Mouse (Mus musculus): Measurements from ENCODE around the gene Ankrd33b. TPM values are rescaled to one million over a fixed set of nuclear protein-coding genes. Genes with fewer than 3 reads are reported as not detected.

Ankrd33b gene
- total RNA-seq (2022), result 10 to 100 TPM; 26.4 to 31.4 (median 29.1) TPM

DNA sequence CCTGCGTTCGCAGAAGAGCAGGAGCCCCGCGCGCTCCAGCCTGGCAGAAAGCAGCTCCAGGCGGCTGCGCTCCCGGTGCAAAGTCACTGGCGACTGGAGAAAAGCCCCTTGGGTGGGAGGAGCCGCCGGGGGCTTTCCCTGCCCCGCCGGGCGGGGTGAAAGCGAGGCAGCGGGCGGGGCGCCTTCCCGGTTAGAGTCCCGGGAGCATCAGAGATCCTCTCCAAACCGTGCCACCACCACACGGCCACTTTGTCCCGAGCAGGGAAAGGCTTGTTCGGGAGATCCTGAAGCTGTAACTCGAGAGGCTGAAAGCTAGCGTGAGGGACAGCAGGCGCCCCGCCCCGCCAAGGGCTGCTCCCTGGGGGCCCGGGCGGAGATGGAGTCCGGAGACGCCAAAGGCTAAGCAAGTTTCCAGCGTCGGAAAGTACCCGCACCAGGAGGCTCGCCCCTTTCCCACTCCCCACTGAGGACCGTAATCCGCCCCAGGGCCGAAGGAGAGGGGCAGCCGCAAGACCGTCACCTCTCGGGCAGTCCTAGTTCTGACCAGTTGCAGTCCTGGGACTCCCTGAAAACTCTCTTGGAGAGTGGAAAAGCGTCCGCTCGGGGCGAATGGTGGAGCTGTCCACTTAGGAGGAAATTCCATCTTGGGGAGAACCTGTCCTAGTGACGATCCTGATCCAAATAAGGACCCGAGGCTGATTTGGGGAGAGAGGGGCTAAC is at the start of gene Ankrd33b:
Gene Ankrd33b (minus strand): TSS at position 246 of the 720 bp plus-strand sequence.
- DNase-seq (ENCODE audit: low spot score), result peak; percentile 78

DNA sequence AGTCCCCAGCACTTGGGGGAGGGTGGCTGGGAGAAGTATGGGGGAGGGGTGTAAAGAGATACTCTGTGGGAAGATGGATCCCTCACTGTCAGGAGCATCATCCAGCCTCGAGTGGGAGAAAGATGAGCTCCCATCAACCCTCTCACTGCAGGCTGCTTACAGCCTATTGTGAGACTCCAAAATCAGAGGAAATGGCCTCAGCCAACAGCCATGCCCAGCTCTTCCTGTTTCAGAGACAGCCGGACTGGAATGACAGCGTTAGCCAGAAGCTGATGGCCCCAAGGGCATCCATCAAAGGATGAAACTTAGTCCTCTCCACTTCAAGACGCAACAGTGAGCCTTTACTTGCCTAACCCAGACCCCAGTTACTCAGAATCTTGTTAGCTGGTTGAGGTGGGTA is 47.7 kb upstream of the Ankrd33b start:
- no peak for DNase-seq (ENCODE audit: low spot score)

DNA sequence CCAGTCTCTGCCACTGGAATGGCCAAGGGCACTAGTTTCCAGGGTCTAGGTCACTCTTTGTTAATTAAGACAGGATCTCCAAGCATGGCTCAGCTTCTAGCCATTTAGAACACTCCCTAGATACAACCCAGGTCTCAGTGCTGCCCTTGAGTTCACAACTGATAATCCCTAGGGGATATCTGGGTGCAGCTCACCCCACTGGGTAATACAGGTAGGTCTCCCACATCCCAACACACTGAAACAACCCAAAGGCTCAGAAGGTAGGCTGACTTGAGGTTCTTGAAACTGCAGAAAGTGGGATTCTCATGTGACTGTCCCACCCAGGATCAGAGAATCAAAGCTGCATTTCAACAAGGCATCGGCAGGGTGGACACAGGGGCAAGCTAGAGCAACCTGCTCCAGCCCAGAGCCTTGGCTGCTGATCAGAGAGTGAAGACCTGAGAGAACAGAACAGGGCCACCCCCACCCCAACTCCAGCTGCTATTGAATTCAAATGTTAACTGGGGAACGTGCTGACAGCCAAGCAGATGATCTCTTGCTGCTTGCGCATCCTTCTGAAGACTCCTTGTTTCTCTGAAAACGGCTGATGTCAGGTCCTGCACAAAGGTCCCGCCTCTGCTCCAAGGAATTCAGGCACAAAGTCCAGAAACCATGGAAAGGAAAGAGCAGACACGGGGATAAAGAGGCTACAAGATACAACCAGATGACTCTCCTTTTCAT is 46.8 kb upstream of the Ankrd33b start:
- DNase-seq (ENCODE audit: low spot score), result no peak

DNA sequence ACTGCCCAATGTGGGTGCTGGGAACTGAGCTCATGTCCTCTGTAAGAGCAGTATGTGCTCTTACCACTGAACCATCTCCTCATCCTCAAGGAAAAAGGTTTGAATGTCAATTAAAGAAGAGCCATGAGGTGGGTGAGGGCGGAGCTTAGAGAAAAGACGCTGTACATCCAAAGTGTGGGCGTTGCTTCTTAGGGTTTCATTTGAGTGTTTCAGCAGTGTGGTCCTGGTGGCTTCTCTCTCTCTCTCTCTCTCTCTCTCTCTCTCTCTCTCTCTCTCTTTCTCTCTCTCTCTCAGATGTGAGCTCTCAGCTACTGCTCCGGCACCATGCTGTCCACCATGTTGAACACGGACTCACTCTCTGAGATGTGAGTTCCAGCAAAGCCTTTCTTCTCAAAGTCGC is 46.1 kb upstream of the Ankrd33b start:
- no peak for DNase-seq (ENCODE audit: low spot score)

DNA sequence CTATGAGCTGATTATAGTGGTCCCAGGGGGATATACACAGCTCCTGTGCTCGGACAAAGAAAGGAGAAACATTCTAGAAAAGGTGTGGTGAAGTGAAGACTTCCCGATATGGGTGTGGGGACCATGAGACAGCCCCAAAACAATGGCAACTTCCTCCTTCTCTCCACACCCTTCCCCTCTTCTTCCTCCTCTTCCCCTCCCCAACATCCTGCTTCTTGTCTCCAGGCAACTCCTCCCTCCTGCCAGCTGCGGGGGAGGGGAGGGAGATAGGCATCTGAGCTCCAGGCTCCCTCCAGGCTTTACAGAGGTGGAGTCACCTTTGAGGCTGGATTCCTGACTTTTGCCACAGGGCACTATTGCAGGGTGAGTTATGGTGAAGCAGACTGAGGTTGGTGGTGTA is 45.4 kb upstream of the Ankrd33b start:
- DNase-seq (ENCODE audit: low spot score), result peak; percentile 65

DNA sequence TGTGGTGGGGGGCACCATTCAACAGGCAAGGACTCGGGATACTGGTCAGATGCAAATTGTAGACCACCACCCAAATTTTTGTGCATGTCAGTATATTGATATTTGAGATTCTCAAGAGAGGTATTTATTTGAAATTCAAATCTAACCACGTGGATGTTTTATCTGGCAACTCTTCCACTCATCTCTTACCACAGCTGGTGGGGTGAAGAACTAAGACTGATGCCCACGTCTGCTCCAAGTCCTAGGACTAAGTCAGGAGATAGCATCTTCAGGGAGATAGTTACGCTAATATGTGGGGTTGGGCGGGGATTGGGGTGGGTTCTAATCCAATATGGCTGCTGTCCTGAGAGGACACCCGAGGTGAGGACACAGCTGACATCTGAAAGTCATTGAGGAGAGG is 44.9 kb upstream of the Ankrd33b start:
- no peak for DNase-seq (ENCODE audit: low spot score)

DNA sequence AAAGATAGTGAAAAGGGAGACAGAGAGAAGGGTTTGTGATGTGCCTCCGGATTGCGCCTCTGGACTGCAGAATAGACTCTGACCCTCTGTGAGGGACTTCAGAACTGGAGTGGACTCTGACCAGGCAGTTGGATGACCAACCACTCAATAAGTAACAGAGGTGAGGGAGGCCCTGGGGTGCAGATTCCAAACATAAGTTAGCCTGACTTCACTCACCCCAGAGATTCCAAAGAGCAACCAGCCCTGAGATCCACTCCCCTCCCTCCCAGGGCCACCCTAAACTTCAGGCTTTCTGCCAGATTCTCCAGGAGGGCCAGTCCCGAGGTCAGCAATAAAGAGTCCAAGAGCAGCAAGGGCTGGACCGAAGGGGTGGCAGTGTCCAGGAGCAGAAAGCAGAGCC is 40.0 kb upstream of the Ankrd33b start:
- DNase-seq (ENCODE audit: low spot score), result no peak

DNA sequence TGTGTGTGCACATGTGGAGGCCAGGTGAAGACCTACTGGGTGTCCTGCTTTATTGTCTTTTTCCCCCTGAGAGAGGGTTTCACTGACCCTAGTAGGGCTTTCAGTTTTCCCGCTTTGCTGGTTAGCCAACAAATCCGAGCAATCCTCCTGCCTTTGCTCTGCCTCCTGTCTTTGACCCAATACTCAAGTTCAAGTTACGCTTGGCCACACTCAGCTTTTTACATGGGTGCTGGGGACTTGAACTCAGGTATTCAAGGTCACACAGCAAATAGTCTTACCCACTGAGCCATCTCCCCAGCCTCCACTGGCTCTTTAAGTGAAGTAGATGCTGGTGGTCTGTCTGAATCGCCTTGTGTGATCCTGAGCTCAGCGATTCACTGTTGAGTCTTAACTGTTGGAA is 39.4 kb upstream of the Ankrd33b start:
- no peak for DNase-seq (ENCODE audit: low spot score)

DNA sequence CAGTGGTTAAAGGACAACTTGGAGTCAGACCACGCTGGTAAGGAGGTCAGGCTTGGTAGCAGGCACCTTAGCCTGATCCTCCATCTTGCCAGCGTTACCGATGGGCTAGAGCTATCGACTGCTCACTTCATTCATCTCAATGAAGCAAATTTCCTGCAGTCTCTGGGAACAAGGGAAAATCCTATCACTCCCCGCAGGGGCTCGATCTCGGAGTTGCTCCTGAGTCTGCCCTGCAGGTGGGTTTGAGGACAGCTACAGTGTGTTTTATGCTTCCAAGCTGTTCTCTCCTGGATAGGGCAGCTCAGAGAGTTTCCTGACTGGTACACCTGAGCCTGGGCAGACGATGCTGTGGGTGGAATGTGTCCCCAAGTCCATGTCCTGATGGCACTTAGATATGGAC is 36.8 kb upstream of the Ankrd33b start:
- no peak for DNase-seq (ENCODE audit: low spot score)

DNA sequence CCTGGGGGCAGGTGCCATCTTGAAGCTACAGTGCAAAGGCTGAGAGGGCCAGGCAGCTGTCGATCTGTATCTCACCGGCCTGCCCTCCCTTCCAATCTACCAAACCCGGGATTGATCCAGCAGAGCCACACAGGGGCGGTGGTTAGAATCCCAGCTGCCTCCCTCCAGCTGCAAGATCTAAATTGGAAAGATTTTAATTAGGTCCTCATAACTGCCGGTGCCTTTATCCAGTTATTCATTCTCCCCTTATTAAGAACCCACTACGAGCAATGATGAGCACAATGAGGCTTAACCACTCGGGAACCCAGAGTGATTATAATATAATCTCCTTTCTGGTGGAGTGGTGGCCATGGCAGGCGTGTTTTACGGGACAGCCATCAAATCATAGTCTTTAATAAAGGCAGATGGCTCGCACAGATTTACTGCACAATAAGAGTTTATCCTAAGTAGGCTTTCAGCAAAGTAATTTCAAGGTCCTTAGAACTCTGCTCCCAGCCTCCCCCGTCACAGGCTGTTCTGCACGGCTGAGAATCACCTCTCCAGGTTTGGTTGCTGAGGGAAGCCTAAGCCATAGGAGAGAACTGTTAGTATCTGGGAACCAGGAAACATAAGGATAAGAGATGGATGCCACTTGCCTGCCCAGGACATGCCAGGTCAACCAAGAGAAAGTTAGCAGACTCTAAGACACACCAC is 34.8 kb upstream of the Ankrd33b start:
- no peak for DNase-seq (ENCODE audit: low spot score)

DNA sequence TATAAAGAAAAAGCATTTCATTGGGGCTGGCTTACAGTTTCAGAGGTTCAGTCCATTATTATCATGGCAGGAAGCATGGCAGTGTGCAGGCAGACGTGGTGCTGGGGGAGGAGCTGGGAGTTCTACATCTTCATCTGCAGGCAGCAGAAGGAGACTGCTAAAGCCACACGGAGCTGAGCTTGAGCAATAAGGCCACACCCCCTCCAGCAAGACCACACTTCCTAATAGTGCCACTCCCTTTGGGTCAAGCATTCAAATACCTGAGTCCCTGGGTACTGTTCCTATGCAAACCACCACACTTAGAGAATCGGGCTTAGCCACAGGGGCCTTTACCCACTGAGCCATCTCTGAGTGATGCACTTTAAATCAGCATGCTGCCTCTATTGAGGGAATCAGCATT is 33.4 kb upstream of the Ankrd33b start:
- no peak for DNase-seq (ENCODE audit: low spot score)

DNA sequence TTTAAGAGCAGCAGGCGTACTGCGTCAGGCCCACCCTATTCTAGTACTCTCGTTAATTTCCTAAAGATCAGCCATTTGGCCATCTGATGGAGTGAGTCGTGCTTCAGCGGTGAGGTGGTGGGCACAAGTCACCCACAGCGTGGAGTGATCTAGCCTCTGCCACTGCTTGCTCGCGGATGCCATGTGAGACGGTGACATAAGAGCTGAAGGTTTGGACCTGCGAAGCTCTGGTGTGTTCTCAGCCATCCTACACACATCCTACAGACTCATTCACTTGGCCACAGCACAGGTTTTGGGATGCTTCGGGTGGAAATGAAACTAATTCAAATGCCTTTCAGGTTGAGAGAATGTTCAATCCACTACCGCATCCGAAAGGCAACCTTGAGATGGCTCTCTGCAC is 31.2 kb upstream of the Ankrd33b start:
- DNase-seq (ENCODE audit: low spot score), result no peak

DNA sequence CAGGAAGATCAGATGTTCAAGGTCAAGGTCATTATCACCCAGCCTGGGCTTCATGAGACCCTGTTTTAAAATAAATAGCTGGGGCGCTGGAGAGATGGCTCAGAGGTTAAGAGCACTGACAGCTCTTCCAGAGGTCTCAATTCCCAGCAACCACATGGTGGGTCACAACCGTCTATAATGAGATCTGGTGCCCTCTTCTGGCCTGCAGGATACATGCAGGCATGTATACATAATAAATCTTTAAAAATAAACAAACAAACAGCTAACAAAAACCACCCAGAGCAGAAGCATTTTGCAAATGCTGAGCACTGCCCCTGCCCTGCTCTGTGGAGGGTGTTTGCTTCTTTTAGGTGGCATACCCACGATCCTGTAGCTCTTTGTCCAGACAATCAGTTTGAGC is 29.9 kb upstream of the Ankrd33b start:
- DNase-seq (ENCODE audit: low spot score), result no peak

DNA sequence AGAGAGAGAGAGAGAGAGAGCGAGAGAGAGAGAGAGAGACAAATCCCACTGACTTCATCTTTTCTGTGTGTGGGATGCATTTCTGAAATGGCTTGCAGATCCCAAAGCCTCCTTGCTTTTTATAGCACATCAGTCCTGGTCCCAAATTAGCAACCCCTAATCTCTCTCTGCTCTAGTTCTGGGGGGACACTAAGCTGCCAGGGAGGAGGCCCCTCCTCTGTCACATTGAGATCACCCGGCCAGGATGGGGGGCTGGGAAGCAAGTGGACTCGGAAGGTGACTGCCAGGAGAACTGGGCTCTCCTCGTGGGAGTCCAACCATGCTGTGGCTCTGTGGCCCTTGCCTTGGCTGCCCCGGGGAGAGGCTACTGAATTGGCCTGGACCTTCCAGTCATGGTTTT is 29.2 kb upstream of the Ankrd33b start:
- DNase-seq (ENCODE audit: low spot score), result peak; percentile 75

DNA sequence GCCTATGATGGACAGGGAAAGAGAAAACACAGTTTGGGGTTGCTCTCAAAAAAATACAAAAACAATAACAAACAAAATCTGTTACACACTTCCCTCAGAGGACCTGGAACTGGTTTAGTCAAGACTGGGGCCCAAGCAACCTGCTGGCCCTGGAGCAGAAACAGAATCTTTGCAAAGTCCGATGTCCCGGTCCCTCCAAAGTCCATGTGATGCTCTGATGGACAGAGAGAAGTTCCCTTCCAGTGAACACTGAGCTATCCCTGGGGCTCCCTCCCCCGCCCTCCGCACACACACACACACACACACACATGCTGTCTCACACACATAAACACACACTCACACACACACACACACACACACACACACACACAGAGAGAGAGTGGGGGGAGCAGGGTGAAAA is 28.5 kb upstream of the Ankrd33b start:
- no peak for DNase-seq (ENCODE audit: low spot score)

DNA sequence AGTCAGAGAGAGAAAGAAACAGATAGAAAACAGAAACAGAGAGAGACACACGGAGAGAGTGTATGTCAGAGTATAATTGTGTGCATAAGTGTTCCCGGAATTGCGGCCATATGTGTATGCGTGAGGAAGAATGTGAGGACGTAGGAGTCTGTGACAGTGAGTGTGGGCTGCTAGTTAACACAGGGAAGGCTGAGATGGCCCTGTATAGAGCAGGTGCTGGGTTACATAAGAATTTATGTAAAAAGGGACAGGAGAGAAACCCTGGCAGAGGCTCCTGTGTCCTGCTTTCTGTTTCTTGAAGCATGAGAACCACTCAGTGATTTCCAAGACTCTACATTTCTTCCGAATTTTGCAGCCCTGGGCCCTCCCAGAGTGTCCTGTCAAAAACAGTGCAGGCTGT is 25.9 kb upstream of the Ankrd33b start:
- DNase-seq (ENCODE audit: low spot score), result no peak

DNA sequence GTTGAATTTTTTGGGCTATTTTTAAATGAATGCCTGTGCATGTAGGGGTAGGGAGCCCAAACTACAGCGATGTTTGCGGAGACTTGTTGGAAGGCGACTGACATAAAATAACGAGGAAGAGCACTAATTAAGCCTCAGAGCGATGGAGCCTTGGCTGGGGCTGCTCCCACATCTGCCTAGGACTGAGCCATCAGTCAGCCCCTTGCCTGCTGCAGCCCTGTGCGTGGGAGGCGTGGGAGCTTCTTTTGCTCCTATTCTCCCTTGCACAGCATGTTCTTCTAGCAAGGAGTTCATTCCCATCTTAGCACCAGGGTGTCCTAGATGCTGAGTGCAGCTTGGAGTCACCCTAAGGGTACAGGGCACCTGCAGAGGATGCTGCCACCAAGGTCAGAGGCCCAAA is 25.2 kb upstream of the Ankrd33b start:
- no peak for DNase-seq (ENCODE audit: low spot score)

DNA sequence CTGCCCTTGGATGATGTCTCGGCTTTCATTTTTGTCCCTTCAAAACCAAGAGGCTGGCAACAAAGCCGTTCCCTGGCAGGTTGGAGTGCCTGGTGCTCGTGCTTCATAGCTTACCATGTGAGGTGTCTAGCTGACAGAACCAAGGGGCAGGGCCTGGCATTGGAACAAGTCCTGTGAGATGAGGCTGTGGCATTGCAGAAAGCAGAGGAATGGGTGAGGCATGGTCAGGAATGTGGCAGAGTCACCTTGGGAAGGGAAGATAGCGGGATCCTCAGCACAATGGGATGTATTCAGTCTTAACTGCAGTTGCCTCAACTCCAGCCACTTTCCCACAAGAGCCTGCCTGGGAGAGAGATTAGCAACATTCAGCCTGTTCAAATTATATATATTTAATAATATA is 24.6 kb upstream of the Ankrd33b start:
- DNase-seq (ENCODE audit: low spot score), result no peak

DNA sequence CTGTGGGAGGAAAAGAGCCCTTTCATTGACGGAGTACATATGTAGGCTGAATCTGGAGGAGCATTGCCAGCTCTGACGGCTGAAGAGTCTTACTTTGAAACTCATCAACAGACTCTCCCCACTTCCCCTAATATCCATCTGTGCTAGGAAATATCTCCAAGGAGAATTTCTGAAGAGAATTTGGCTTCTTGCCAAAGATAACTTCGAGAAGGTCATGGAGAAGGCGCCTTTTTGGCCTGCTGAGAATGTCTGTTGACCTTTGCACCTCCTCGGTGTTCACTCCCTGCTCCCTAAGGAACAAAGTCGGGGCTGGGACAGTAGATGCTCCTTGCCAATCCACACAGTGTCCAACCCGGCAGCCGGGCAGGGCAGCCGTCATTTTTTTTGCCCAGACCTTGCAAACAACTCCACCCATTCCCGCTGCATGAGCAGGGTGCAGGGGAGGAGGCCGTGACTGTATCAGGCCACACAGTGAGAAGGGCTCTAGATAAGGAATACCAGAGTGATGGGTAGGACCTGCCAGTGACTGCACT is 14.5 kb upstream of the Ankrd33b start:
- peak; percentile 65 for DNase-seq (ENCODE audit: low spot score)

DNA sequence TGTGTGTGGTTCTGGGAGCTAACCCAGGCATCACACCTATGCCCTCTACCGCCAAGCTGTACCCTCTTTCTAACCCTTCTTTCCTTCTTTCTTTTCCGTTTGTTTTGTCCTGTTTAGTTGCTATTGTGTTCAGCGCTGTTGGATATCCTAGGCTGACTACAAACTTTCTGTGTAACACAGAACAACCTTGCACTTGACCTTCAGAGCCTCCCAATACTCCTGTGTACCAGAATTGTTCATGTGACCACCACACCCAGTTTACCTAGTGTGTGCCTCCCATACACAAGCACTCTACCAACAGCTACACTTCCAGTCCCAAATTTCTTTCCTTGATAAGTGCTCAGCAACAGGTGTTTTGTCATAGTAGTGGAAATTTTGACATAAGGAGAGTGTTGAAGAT is 11.9 kb upstream of the Ankrd33b start:
- no peak for DNase-seq (ENCODE audit: low spot score)

DNA sequence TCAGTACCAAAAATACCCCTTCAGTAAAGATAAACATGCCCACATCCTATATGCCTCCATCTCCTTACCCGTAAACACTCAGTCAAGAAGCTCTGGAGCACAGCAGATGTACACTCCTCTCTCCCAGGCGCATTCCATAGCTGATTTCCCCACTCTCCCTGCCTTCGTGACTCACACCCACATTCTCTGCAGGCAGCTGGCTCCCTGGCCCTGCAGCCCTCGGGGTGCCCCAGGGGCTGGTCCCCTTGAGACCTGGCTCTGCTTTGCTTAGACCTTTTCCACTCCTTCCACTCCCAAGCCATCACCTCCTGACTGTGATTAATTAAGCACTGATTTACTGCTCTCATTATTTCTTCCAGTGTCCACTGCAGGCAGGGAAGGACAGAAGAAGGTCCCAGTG is 7.7 kb upstream of the Ankrd33b start:
- no peak for DNase-seq (ENCODE audit: low spot score)

DNA sequence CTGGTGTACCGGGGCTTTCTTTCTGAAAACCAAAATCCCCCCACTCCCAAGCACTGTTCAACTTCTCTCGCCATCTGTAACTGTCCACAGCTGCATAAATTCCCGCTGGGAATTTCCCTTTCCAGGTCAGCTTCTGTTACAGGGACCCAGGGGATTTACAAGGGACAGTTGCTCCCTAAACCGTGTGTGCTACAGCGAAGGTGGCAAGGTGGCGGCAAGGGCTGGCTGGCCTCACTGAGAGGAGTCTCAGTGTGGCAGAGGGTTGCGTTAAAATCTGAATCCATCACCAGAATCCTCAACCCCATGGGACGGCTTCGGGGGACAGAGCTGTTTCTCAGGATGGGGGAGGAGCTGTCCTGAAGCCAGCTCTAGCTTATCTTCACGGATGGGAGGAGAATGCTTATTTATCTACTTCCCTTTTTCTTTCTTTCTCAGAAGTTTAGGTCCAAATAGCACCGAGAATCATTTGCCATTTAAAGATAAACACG is 1.6 kb upstream of the Ankrd33b start:
- no peak for DNase-seq (ENCODE audit: low spot score)

Measured in heart, adult 8-10 months (tissue).